Mouse (Mus musculus) embryo, embryonic 9.5 days (tissue): ENCODE results near the gene Crybg2.
A peak's percentile ranks its signal among the peaks of the same experiment; 100 is the strongest.

Experiments
- DNase-seq: peaks from one replicate; pipeline ENCODE4 v3.0.0-alpha.2; 2017; ENCODE audit errors: extremely low spot score

Crybg2 gene

GRCm38 (mm10) chr4:134094004-134094564 lies 33.5 kb downstream of the Crybg2 start:
- DNase-seq: no peak

GRCm38 (mm10) chr4:134094923-134095547 lies 34.4 kb downstream of the Crybg2 start, which contains the start of gene Cd52:
TSS of gene Cd52 (minus strand) at chr4:134095082.
- DNase-seq: no peak

GRCm38 (mm10) chr4:134096120-134096519 lies 35.5 kb downstream of the Crybg2 start:
- DNase-seq: no peak

GRCm38 (mm10) chr4:134097015-134097608 lies 36.5 kb downstream of the Crybg2 start:
- DNase-seq: no peak

GRCm38 (mm10) chr4:134098628-134099027 lies 38.0 kb downstream of the Crybg2 start:
- DNase-seq: no peak

DNA sequence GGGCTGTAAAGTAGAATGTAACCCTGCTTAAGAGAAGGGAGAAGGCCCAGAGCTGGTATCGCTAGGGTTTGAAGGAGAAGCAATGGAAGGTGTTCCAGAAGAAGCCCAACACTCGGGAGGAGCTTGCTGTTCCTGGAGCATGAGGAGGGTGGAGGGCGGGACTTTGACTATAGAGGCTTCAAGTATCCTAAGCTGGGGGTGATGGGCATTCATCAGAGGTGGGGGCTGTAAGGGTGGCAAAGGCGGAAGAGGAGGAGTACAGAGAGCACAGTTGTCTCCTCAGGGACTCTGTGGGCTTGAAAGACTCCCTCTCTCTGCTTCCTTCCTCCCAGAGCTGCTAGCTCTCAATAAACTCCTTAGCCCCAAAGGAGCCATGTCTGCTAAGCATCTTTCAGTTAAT lies 39.6 kb downstream of the Crybg2 start:
- no peak for DNase-seq

GRCm38 (mm10) chr4:134101979-134102741 lies 41.5 kb downstream of the Crybg2 start, which contains the start of gene Ubxn11:
TSS of gene Ubxn11 (plus strand) at chr4:134102570.
- DNase-seq: peak; percentile 87

- no peak for DNase-seq
These were observed 42.1 kb downstream of the Crybg2 start for GRCm38 (mm10) chr4:134102742-134103119.

DNA sequence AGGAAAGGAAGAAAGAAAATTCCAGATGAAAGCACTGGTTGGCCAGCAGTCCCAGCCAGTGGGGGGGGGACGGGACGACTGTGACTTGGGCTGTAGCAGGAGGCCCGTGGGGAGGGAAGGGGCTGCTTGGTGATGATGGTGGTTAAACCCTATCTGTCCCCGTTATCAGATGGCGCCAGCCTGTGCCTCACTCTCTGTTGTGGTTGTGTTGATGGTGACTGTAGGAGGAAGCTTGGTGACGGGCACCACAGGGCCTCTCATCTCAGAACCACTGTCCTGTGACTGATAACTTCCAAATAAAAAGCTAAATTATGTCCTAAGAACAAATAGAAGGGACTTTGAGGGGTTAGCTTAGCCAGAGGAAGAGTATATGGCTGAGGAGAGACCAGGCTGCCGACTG lies 45.5 kb downstream of the Crybg2 start:
- no peak for DNase-seq

GRCm38 (mm10) chr4:134107730-134108129 lies 47.1 kb downstream of the Crybg2 start:
- no peak for DNase-seq

- DNase-seq: peak; percentile 44
These were observed 47.6 kb downstream of the Crybg2 start for GRCm38 (mm10) chr4:134108196-134108595.

DNA sequence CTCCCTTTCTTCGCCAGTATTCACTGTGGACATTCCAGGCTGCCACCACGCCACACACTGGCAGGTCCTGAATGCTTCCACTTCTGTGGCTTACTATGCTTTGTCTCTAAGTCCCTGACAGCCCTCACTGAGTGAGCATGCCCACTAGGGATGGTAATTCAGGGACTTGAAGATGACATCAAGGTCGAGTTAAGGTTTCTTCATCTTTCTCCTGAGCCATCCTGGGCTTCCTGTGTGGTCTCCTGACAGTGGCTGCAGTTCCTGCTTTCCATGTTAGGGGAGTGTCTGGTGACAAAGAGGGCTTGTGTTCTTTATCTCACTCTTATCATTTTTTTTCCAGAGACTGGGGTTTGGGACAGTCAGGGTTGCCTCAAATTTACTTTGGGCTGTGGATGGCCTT lies 50.0 kb downstream of the Crybg2 start:
- no peak for DNase-seq

DNA sequence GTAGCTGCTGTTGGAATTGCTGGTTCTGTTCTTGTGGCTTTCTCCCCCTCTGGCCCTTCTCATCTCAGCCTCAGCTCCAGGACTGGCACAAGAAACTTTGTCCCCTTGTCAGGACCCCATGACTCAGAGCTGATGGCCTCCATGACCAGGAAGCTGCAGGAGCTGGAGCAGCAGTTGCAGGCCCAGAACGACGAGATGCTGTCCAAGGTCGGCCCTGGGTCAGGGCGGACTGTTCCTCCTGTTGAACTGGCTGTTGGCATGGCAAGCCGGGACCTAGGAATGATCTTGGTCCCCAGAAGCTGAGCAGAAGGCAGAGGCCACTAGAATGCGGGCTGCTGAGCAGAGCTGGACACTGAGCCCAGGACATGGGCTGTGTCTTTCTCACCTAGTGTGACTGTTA lies 51.8 kb downstream of the Crybg2 start:
- no peak for DNase-seq

- DNase-seq: no peak
These were observed 52.9 kb downstream of the Crybg2 start for GRCm38 (mm10) chr4:134113356-134113994.

- DNase-seq: no peak
These were observed 53.4 kb downstream of the Crybg2 start for GRCm38 (mm10) chr4:134114038-134114437.

GRCm38 (mm10) chr4:134115215-134116144 lies 54.9 kb downstream of the Crybg2 start:
- DNase-seq: no peak

- DNase-seq: no peak
These were observed 55.9 kb downstream of the Crybg2 start for GRCm38 (mm10) chr4:134116501-134116900.

GRCm38 (mm10) chr4:134117012-134117411 lies 56.4 kb downstream of the Crybg2 start:
- DNase-seq: no peak

DNA sequence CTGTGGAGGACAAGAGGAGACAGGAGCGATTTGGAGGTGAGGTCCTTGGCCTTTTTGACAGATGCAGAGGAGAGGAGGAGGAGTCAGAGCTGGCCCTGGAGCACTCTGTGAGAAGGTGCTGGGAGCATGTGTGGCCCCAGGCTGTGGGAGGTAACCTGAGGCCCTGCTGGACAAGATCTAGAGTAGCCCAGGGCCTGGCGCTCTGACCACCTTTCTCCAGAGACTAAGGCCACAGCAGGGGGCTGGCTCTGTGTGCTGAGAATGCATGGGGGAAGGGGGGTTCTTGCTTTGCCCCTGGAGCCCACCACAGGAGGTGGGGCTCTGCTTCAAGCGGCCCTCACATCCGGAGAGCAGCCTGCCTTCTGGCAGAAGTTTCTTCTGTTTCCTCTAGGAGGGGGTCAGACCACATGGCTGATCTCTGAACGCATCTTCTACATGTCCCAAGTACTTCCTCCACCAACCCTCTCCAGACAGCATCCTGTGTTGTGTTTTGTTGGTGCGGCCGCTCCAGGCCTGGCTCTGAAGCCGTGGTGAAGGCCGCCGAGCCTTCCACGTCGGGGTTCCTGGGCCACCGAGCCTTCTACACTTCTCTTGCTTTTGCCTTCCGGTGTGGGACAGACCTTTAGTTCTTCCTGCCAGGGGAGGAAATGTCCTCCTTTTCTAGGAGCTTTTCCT lies 57.6 kb downstream of the Crybg2 start:
- DNase-seq: no peak

- no peak for DNase-seq
These were observed 58.4 kb downstream of the Crybg2 start for GRCm38 (mm10) chr4:134119042-134119441.
